Mouse (Mus musculus): Measurements from ENCODE around the gene Pou3f1.

GRCm38 (mm10) chr4:124663034-124663433, 6.4 kb downstream of the Pou3f1 start:
- TF ChIP-seq CTCF (conservative IDR thresholded peaks at IDR 0.05; ENCODE audit: low read length) (no peak), NANOG (IDR thresholded peaks at IDR 0.05; ENCODE audit: borderline replicate concordance, low read length) (no peak)

Data from E14TG2a.4 (cell line).